Mouse (Mus musculus) erythroblast, embryonic 14.5 days (primary cell): Measurements from ENCODE around the gene Cisd1.

ENCODE experiments used
- GATA1 ChIP-seq: IDR thresholded peaks from 2 replicates; pipeline ENCODE4 v1.6.1; 2012; ENCODE audit warnings: low read length, inconsistent platforms, mixed read lengths
- TAL1 ChIP-seq: IDR thresholded peaks from 3 replicates; pipeline ENCODE4 v1.6.1; 2012; ENCODE audit warnings: low read length, inconsistent platforms, mixed read lengths

DNA sequence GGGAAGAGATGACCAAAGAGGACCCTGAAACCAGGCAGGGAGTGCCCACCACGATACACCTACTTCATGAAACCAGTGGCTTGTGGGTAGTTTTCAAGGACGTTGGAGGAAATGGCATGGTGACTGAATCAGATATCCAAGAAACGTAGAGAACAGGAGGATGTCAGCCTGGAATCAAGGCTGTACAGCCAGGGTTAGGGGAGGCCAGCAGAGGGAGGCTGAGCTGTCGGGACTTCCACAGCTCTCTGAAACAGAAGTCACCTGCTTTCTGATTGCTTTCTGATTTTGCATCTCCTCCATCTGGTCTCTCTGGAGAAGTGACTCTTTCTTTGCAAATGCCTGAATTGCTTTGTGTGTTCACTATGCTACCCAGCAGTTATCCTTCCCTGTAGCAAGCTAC is 53.0 kb downstream of the Cisd1 start:
- TF ChIP-seq GATA1 (no peak), TAL1 (no peak)
